Mouse (Mus musculus): ENCODE results near the gene Dusp8.

- no peak for TF ChIP-seq CTCF (IDR thresholded peaks at IDR 0.05; ENCODE audit: control insufficient read depth, insufficient read depth, low read length)
- no peak for TF ChIP-seq POLR2A (IDR thresholded peaks at IDR 0.05; ENCODE audit: borderline replicate concordance, control insufficient read depth, low read depth, low read length)
Observed at GRCm38 (mm10) chr7:142089648-142090447, 5.8 kb downstream of the Dusp8 start.
